Mouse (Mus musculus): ENCODE data around the gene Flvcr2.
"Not testable (repeated sequence)": the region's sequence is repeated elsewhere in the genome, so short reads cannot be mapped to it uniquely, and the experiment has no call there.

The Flvcr2 gene

GRCm38 (mm10) chr12:85745827-85746695 is at the start of gene Flvcr2:
TSS of gene Flvcr2 (plus strand) at chr12:85746539.
- DNase-seq = peak; percentile 62 to 79

- not testable (repeated sequence) for DNase-seq
Observed at GRCm38 (mm10) chr12:85698179-85698578, 48.2 kb upstream of the Flvcr2 start.

- no peak for DNase-seq
Observed at GRCm38 (mm10) chr12:85700191-85700841, 46.0 kb upstream of the Flvcr2 start.

DNA sequence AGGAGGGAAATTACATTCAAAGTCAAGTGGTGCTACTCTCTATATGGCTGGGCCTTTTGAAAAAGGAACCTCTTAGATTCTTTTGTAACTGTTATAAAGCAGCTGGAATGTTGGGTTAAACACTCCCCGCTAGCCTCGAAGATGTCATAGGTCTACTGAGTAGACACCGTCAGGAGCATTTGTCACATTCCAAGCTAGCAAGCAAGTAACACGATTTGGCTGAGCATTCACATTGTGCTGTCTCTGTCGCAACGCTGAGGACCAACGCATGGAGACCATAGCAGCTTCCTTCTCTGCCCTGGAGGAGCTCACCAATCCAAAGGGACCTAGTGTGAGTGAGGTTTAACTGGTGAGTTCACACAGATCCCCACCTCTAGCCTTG is 45.5 kb upstream of the Flvcr2 start:
- DNase-seq = no peak

DNA sequence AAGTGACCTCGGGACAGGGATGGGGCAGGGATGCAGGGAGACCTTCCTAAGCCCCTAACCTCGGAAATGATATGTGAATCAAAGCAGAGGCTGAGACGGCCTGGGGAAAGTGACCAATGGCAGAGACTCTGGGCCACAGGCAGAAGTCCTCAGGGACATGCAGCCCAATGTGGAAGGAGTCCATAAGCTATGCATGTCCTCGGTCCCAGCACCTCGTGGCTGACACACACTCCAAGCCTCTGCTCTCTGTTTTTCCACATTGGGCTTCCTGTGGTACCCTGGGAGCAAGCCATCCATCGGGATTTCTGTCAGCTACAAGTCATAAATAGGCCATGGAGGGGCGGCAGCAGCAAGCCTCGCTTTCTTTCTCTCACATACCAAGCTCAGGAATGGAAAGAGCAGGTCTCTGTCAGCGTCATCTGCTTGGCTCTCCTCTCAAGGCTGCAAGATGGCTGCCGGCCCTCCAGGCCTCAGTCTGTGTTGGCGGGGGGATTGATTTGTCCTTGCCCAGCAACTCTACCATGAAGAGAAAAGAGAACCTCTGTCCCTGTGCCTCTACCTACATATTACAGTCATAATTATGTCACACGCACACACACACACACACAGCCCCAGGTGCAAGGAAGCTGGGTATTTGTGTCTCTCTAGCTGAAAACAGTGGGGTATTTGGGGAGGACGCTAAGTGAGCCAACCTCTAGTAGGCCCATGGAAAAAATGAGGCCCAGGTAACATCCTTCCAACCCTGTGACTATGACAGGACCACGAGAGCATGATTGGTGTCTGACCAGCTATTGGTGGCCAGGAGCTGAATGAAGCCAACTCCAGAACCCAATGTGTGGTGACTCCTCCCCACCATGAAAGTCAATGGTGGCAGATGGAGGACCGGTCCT is 43.9 kb upstream of the Flvcr2 start:
- DNase-seq = no peak

DNA sequence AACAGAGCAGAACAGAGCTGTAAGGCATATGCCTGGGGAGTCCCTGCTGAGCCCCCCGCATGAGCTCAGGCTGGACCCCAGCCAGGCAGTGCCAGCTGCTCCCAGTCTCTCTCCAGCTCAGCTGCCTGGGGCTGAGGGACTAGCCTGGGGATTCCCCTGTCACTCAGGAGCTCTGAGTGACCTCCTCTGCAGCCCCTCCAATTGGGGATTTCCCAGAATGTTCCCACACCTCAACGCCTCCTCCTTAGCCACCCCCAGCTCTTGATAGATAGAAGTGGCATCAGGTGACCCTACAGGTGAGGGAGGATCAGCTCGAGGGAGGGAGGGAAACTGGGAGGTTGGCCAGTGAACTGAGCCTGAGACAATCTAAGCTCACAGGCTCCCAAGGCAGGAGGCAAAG is 42.8 kb upstream of the Flvcr2 start:
- no peak for DNase-seq

- DNase-seq = no peak
Observed at GRCm38 (mm10) chr12:85704566-85704965, 41.8 kb upstream of the Flvcr2 start.

GRCm38 (mm10) chr12:85705002-85705830 is 41.1 kb upstream of the Flvcr2 start:
- peak; percentile 25 to 43 for DNase-seq

- no peak for DNase-seq
Observed at GRCm38 (mm10) chr12:85705831-85706530, 40.4 kb upstream of the Flvcr2 start.

GRCm38 (mm10) chr12:85706906-85707305 is 39.4 kb upstream of the Flvcr2 start:
- DNase-seq = no peak

DNA sequence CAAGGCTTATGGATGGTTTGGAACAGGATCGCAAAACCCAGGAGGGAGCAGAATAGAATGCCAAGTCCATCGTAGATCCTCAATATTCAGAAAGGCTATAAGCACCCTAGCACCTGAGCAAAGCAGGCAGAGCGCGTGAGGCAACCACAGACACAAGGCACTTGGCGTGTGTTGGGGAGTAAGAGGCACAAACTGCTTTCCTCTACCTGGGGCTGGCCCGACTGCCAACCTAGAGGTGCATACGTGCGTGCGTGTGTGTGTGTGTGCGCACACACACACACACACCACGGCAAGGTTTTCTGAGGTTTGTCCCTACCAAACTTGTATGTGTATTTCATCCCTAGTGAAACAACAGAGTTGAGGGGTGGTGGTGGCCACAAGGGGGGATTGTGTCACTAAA is 38.9 kb upstream of the Flvcr2 start:
- no peak for DNase-seq

DNA sequence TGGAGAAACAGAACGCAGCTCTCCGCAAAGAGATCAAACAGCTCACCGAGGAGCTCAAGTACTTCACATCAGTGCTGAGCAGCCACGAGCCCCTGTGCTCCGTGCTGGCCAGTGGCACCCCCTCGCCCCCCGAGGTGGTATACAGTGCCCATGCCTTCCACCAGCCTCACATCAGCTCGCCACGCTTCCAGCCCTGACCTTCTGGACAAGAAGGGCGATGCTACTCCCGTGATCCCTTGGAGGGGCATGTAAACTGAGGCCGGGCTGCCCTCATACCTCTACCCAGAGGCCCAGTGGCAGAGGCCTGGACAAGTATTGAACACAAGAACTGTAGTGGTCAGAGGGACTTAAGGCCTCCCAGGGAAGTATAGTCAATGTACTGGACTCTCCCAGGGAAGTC is 37.8 kb upstream of the Flvcr2 start:
- DNase-seq = no peak

DNA sequence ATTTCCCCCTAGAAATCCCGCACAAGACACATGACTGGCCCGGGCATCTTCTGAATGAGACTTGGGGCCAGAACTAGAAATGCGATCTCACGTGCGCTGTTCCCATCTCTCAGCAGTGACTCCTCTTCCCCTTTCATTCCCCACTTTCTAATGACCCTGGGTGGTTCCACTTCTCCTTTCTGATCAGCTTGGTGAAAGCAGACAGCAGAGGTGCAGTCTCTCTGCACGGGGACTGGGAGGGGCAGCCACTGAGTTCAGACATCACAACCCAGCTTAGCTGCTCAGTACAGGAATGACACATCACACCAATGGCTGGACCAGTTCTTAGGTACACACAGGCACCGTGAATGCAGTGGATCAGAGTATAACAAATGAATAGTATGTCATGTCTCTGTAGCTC is 35.6 kb upstream of the Flvcr2 start:
- no peak for DNase-seq

DNA sequence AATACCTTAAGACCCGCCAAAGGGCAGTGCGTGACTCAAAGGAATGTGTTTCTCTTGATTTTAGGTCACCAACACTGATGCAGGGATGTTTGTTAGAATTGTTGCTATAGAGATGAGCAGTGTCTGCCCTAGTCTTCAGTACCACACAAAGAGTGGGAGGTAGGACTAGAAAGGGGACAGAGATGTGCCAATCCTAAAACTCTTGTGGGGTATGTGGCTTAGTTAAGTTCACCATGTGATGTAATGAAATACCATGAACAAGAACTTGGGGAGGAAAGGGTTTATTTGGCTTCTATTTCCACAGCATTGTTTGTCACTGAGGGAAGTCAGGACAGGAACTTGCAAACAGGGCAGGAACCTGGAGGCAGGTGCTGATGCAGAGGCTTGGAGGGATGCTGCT is 33.8 kb upstream of the Flvcr2 start:
- DNase-seq = no peak

GRCm38 (mm10) chr12:85714126-85714525 is 32.2 kb upstream of the Flvcr2 start:
- no peak for DNase-seq

DNA sequence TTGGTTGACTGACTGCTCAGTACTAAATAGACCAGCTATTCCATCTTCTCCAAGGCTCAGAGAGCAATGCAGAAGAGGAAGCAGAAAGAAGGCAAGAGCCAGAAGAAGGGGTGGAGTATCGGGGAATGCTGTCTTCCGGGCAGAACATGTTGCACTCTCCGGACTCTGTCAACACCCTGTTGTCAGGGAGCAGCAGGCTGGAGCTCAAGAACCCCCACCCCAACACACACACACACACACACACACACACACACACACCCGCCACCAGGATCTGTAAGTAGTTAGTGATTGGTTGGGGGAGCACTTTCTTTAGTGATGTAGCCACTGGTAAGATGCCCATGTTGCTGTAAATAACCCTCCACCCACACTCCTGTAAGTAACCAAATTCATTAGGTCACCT is 21.0 kb upstream of the Flvcr2 start:
- no peak for DNase-seq

DNA sequence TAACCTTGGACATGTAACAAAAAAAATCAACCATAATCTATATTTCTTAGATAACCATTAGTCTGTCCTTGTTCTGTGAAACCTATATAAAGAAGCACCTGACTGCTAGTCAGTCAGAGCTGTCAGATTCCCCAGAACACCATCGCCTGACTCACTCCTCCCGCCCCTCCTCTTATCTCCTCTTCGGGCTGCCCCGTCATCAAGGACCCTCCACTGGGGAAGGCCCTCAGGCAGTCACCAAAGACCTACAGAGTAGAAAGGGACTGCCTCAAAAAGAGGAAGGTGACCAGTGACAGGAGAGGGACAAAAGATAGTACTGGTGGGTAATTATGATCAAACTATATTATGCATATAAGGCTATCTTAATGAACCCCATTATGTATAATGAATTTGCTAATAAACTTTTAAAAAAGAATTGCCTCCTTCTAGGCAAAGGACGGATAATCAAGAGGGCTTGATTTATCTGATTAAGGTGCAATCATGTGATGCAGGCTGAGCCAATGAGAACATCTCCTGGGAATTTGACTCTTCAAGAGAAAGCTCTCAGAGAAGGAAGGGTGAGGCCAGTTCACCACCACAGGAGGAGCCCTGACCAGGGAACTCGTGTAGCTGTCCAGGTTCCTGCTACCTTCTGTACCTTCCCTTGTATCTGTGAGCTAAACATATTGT is 19.5 kb upstream of the Flvcr2 start:
- no peak for DNase-seq

- DNase-seq = no peak
Observed at GRCm38 (mm10) chr12:85728181-85728580, 18.2 kb upstream of the Flvcr2 start.

GRCm38 (mm10) chr12:85729022-85729944 is 17.1 kb upstream of the Flvcr2 start:
- peak; percentile 69 to 80 for DNase-seq

- DNase-seq = peak in 1 of 2 experiments; percentile 9
Observed at GRCm38 (mm10) chr12:85729945-85730290, 16.4 kb upstream of the Flvcr2 start.

Measured in cerebellum, postnatal 25 days (tissue).